Mouse (Mus musculus) liver, adult 2 months (tissue): ENCODE data around the gene Slc10a7. TPM values are rescaled to one million over a fixed set of nuclear protein-coding genes. Genes with fewer than 3 reads are reported as not detected.
A peak's percentile ranks its signal among the peaks of the same experiment; 100 is the strongest.
"Not testable (repeated sequence)": the region's sequence is repeated elsewhere in the genome, so short reads cannot be mapped to it uniquely, and the experiment has no call there.

Source experiments
- DNase-seq: peaks from one replicate; pipeline ENCODE4 v3.0.0-alpha.2; 2011; ENCODE audit warnings: low read depth, low spot score; ENCODE audit errors: extremely low read depth
- H3K27ac ChIP-seq: fragments of 200-500 bp; replicated peaks from 2 replicates; pipeline ENCODE4 v1.5.1; 2012; ENCODE audit warnings: low read depth, mild to moderate bottlenecking, control low read depth, inconsistent platforms, low read length; ENCODE audit not compliant: insufficient read depth
- H3K27me3 ChIP-seq: fragments of 200-500 bp; 2 replicates; pipeline ENCODE4 v1.6.1; 2012; ENCODE audit warnings: mild to moderate bottlenecking, moderate library complexity, low read length, inconsistent platforms; ENCODE audit not compliant: control insufficient read depth, insufficient read depth
- H3K36me3 ChIP-seq: fragments of 200-500 bp; 2 replicates; pipeline ENCODE4 v1.6.1; 2012; ENCODE audit warnings: low read length, inconsistent platforms; ENCODE audit not compliant: control insufficient read depth, insufficient read depth
- H3K4me1 ChIP-seq: fragments of 200-500 bp; 2 replicates; pipeline ENCODE4 v1.6.1; 2011; ENCODE audit warnings: low read length; ENCODE audit not compliant: control insufficient read depth, insufficient read depth
- H3K4me3 ChIP-seq: fragments of 200-500 bp; 2 replicates; pipeline ENCODE4 v1.5.1; 2011; ENCODE audit warnings: low read depth, mild to moderate bottlenecking, control low read depth, low read length, moderate library complexity; ENCODE audit not compliant: insufficient read depth
- H3K79me2 ChIP-seq: fragments of 200-500 bp; 2 replicates; pipeline ENCODE4 v1.6.1; 2012; ENCODE audit warnings: inconsistent platforms, mild to moderate bottlenecking, low read length, moderate library complexity; ENCODE audit not compliant: control insufficient read depth, insufficient read depth
- H3K9ac ChIP-seq: fragments of 200-500 bp; 2 replicates; pipeline ENCODE4 v1.6.1; 2012; ENCODE audit warnings: low read depth, mild to moderate bottlenecking, control low read depth, inconsistent platforms, low read length
- CTCF ChIP-seq: fragments of 200-500 bp; IDR thresholded peaks from 2 replicates; pipeline ENCODE4 v1.5.1; 2011; ENCODE audit warnings: low read depth, low read length, control low read depth
- POLR2A ChIP-seq: fragments of 200-500 bp; IDR thresholded peaks from 2 replicates; pipeline ENCODE4 v1.6.1; 2011; ENCODE audit warnings: low read length, control low read depth; ENCODE audit not compliant: insufficient read depth; ENCODE audit errors: extremely low read depth
- WGBS: fragments of 180-500 bp; shearing (Covaris S2); methylation state at CpG from one replicate; pipeline ENCODE4 v1.1.7; 2018; 5-methylcytosine and 5-hydroxymethylcytosine counted together
- polyA plus RNA-seq: library from polyadenylated mRNA; depleted of rRNA; stranded (reverse); fragments of >200 nt; gene quantifications from 2 replicates; pipeline ENCODE4 v1.2.3, GENCODE M21; 2012; rRNA removed
- total RNA-seq: library from RNA; depleted of rRNA; stranded (reverse); fragments of >200 nt; gene quantifications from 2 replicates; pipeline ENCODE4 v1.2.3, GENCODE M21; 2014; rRNA removed

Gene Slc10a7
- total RNA-seq: 6.6 and 7.5 TPM in 2 replicates
- 4.1 and 6.3 TPM in 2 replicates for polyA plus RNA-seq

DNA sequence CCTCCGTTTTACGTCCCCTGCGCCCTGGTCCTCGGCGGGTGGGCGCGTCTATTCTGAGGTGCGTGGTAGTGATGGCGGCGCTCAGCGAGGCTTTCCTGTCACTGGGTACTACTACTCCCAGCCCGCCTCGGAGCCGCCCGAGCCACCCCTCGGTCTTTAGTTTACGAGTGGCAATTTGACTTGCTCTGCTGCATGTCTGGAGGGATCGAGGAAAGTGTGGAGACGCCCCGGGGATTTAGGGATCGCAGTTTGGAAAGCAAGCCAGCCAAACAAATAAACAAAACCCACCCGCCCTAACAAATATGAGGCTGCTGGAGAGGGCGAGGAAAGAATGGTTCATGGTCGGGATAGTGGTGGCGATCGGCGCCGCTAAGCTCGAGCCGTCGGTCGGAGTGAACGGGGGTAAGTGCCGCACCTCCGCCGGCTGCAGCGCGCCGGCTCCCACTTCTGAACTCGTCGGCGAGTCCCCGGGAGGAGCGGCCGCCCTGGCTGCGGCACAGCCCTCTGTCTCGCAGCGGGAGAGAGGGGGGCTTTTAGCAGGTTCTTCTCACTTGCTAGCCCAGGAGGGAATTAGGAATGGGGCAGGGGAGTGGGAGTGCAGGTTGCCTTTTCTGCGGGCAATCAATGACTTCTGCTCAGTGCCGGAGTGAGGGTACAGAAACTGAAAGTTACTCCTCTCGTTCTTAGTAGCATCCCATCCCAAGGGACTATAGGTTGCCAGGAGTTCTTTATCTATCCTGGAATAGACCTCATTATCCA, at the start of gene Slc10a7:
TSS of gene Slc10a7 (plus strand) at position 74 of the 759 bp plus-strand sequence.
- peaks cover 4% of the 10 kb centered on the region; the same call in 1 of the 2 replicates for H3K36me3 ChIP-seq
- H3K79me2 ChIP-seq: peaks cover 3% of the 10 kb centered on the region; the same call in 1 of the 2 replicates
- H3K4me3 ChIP-seq: peak within 1 kb of the TSS; percentile 93
- peak; percentile 63 for DNase-seq
- no peak for TF ChIP-seq CTCF
- peak within 1 kb of the TSS; percentile 81 for H3K27ac ChIP-seq
- WGBS: under 1% methylated on average over 51 of the region's 51 CpGs
- H3K9ac ChIP-seq: peak within 1 kb of the TSS; percentile 85
- peaks cover 8% of the 10 kb centered on the region for H3K4me1 ChIP-seq
- H3K27me3 ChIP-seq: no peaks in the 10 kb centered on the region

- no peak for DNase-seq
- Histone ChIP-seq H3K4me3 (no peak overlapping the region), H3K79me2 (no peaks in the 10 kb centered on the region), H3K27me3 (no peaks in the 10 kb centered on the region), H3K36me3 (no peaks in the 10 kb centered on the region), H3K9ac (no peak overlapping the region), H3K27ac (no peak overlapping the region), H3K4me1 (no peaks in the 10 kb centered on the region)
- WGBS: 85% methylated on average over 2 of the region's 2 CpGs
- no peak for TF ChIP-seq CTCF
- no peak for TF ChIP-seq POLR2A
Observed at GRCm38 (mm10) chr8:78463941-78464340, 45.2 kb upstream of the Slc10a7 start.

- DNase-seq: no peak
- TF ChIP-seq POLR2A (no peak), CTCF (no peak)
- no peaks in the 10 kb centered on the region for H3K4me1 ChIP-seq
- WGBS: 90% methylated on average over 2 of the region's 2 CpGs
- no peaks in the 10 kb centered on the region for H3K79me2 ChIP-seq
- H3K27me3 ChIP-seq: no peaks in the 10 kb centered on the region
- H3K9ac ChIP-seq: no peak overlapping the region
- H3K4me3 ChIP-seq: no peak overlapping the region
- H3K36me3 ChIP-seq: no peaks in the 10 kb centered on the region
- H3K27ac ChIP-seq: no peak overlapping the region
Observed at GRCm38 (mm10) chr8:78467889-78468288, 41.3 kb upstream of the Slc10a7 start.

DNA sequence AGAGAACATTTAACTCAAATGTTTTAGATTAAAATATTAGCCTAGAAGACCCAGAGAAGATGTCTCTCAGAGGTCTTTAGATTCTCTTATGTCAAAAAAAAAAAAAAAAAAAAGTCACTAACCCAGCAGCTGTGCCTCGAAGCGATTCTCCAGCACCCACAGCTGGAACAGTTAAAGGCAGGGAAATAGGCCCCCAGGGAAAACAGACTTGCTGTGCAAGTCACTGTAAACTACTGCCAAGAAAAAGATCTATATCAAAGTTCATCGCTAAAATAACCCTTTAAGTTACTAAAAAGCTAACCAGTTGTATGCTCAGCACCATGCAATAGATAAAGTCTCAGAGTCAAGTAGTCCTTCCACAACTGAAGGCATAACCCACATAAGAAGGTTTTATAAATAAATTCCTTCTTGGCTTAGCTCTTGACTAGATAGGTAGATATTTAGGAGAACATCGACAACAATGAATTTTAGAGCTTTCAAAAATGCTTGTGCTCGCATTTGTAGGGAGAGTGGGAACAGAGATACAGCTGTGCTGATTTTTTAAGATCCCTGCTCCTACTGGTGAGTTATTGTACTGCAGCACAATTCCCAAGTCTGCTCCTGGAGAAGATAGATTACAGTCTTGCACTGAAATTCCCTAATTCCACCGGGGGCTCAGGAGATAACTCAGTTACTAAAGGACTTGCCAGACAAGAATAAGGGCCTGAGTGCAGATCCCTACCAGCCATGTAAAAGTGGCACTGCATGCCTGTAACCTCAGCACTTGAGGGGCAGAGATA, 31.9 kb upstream of the Slc10a7 start:
- no peaks in the 10 kb centered on the region for H3K4me1 ChIP-seq
- 48% methylated on average over 6 of the region's 6 CpGs for WGBS
- H3K4me3 ChIP-seq: no peak overlapping the region
- H3K27ac ChIP-seq: no peak overlapping the region
- H3K79me2 ChIP-seq: no peaks in the 10 kb centered on the region
- no peak overlapping the region for H3K9ac ChIP-seq
- no peak for TF ChIP-seq CTCF
- TF ChIP-seq POLR2A: no peak
- no peaks in the 10 kb centered on the region for H3K36me3 ChIP-seq
- DNase-seq: no peak
- H3K27me3 ChIP-seq: no peaks in the 10 kb centered on the region

DNA sequence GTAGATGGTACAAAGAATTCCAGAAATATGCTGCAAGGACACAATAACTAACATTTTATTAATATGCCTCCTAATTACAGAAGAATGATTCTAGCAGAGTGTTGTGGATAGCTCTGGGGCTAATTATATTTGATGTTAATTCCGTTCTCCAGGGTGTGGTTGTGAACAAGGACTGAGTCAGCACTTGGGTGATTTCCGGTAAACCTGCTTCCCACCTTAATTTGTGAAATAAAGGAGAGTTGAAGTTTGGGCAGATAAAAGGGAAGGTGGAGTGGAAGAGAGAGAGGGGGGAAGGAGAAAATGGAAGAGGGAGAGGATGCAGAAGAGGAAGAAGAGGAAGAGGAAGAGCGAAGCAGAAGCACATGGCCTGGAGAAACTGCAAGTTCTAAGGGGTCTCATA, 19.4 kb upstream of the Slc10a7 start:
- Histone ChIP-seq H3K27me3 (no peaks in the 10 kb centered on the region), H3K79me2 (no peaks in the 10 kb centered on the region), H3K36me3 (no peaks in the 10 kb centered on the region), H3K9ac (no peak overlapping the region), H3K4me1 (no peaks in the 10 kb centered on the region), H3K4me3 (no peak overlapping the region), H3K27ac (no peak overlapping the region)
- no peak for DNase-seq
- 86% methylated on average over 3 of the region's 3 CpGs for whole genome bisulfite sequencing
- no peak for TF ChIP-seq POLR2A
- no peak for TF ChIP-seq CTCF

DNA sequence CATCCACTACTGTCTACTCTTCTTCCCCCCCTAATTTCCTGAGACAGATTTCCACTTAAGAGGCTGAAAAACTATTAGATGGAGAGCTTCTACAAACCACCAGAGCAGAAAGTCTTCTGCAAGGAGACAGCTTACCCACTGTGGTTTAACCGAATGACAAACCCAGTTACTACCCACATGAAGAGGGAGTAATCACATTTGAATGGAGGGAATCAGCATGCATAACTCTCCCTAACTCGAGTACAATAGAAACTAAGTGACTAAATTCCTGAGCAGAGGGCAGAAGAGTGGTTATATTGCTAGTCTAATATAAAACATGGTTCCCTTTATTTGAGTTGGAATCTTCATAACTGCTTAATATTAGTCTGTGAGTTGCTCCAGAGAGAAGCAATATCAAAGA, 16.1 kb upstream of the Slc10a7 start:
- no peak for DNase-seq
- H3K36me3 ChIP-seq: no peaks in the 10 kb centered on the region
- no peaks in the 10 kb centered on the region for H3K27me3 ChIP-seq
- no peak overlapping the region for H3K9ac ChIP-seq
- no peak overlapping the region for H3K4me3 ChIP-seq
- H3K79me2 ChIP-seq: no peaks in the 10 kb centered on the region
- no peaks in the 10 kb centered on the region for H3K4me1 ChIP-seq
- TF ChIP-seq POLR2A (no peak), CTCF (no peak)
- no peak overlapping the region for H3K27ac ChIP-seq
- WGBS: 61% methylated on average over 2 of the region's 2 CpGs

GRCm38 (mm10) chr8:78496273-78496672, 12.9 kb upstream of the Slc10a7 start:
- not testable (repeated sequence) for H3K4me1 ChIP-seq, H3K4me3 ChIP-seq, H3K79me2 ChIP-seq, H3K27me3 ChIP-seq, H3K27ac ChIP-seq, H3K36me3 ChIP-seq, DNase-seq, H3K9ac ChIP-seq
- WGBS: 90% methylated on average over 3 of the region's 3 CpGs
